Mouse (Mus musculus) layer of hippocampus, adult 2 months (tissue): ENCODE measurements around the gene Schip1. TPM values are rescaled to one million over a fixed set of nuclear protein-coding genes. Genes with fewer than 3 reads are reported as not detected.

Experiments used
- DNase-seq, 2 experiments: peaks; one replicate each; pipeline ENCODE4 v3.0.0; 2022; ENCODE audit warnings: low spot score in 2 of 2
- H3K27ac ChIP-seq: fragments of 200-600 bp; 2 replicates; pipeline ENCODE4 v1.8.1; 2022
- H3K4me3 ChIP-seq: fragments of 200-600 bp; 2 replicates; pipeline ENCODE4 v1.8.1; 2022; ENCODE audit warnings: mild to moderate bottlenecking
- CTCF ChIP-seq: fragments of 200-600 bp; conservative IDR thresholded peaks from 2 replicates; pipeline ENCODE4 v1.8.1; 2022; ENCODE audit warnings: antibody characterized with exemption, mild to moderate bottlenecking, moderate library complexity
- long read RNA-seq, 2 experiments: library from polyadenylated mRNA; stranded (forward); transcript quantifications; one replicate each; pipeline ENCODE4 v2.0.0; 2021; ENCODE audit warnings: borderline mapping rate in 2 of 2
- total RNA-seq, 2 experiments: library from RNA; stranded (reverse); gene quantifications; 2 replicates each; pipeline ENCODE4 v1.2.3; 2021

The Schip1 gene
- 100 to 1,000 TPM; 276 to 283 TPM for total RNA-seq
- long read RNA-seq, experiment 1, transcript Schip1-203 (7 exons, 1,730 nt) = major isoform, 166 of 186 reads
- long read RNA-seq, experiment 1, transcript Schip1-206 (8 exons, 2,156 nt) = minor isoform, 10 of 186 reads
- long read RNA-seq, experiment 1, partial matches to known transcripts = 4 of 186 reads
- long read RNA-seq, experiment 1, other reads (novel, unspliced or antisense) = 5 of 186 reads
- long read RNA-seq, experiment 2, transcript Schip1-206 (8 exons, 2,156 nt) = minor isoform, 10 of 287 reads
- long read RNA-seq, experiment 2, transcript Schip1-203 (7 exons, 1,730 nt) = major isoform, 268 of 287 reads
- long read RNA-seq, experiment 2, partial matches to known transcripts = 0 of 287 reads
- long read RNA-seq, experiment 2, other reads (novel, unspliced or antisense) = 8 of 287 reads

DNA sequence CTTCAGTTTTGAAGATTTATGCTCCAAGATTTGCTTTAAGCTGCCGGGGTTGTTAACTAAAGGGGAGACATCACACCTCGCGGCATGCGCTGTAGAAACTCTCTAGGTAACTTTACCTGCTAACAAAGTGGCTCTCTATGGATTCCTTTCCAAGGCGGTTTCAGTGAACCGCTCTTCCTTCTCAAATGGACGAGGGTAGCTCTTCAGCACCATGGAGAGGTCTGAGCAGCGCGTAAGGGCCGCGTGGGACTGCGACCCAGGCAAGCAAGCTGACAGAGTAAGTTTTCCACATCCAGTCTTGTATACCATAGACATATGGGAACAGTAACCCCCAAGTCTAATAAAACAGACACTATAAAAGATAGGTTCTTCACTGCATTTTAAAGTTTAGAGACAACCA is at the start of gene Schip1:
Schip1 (plus strand) TSS at position 72 of the 400 bp plus-strand sequence.
- no peak for DNase-seq

DNA sequence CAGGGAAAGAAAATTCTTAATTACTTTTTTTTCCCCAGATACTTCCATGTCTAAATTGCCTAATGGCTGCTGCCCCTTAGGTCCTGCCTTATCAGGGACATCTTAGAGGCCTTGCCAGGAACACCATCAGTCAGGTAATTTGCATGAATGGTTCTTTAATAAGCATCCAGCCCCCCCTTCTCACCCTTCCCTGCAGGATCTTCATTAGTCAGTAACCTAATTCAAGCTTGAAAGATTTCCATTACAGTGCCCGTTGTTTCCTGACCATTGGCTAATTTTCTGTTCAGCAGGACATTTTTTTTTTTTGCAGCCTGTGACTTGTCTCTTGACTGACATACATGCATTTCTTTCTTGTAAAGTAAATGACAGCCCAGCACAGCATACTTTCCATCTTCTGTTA is 48.8 kb upstream of the Schip1 start:
- TF ChIP-seq CTCF = no peak
- no peak for DNase-seq
- Histone ChIP-seq H3K27ac (no peak overlapping the region), H3K4me3 (no peak overlapping the region)

More for the DNA sequence above, at the start of gene Schip1:
- no peak for TF ChIP-seq CTCF
- Histone ChIP-seq H3K4me3 (peak within 1 kb of the TSS; percentile 1; the same call in 1 of the 2 replicates), H3K27ac (peak within 1 kb of the TSS; percentile 25)

DNA sequence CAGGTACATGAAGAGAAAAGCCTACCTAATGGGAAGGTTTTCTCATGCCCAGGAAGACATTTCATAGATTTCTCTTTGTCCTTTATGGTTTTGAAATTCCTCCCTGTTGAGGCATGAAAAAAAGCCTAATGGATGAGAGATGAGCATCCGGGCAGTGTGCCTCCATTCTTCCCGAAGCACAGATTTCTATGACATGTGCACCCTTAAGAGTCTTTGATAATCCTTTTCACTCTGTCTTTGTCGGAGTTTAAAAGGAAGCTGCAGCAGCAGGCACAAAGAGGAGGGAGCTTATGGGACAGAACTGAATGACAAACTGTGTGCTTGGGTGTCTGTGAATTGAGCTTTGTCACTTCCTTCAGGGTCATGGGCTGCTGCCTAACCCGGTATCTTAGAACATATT is 45.2 kb upstream of the Schip1 start:
- Histone ChIP-seq H3K4me3 (no peak overlapping the region), H3K27ac (no peak overlapping the region)
- no peak for TF ChIP-seq CTCF
- no peak for DNase-seq

DNA sequence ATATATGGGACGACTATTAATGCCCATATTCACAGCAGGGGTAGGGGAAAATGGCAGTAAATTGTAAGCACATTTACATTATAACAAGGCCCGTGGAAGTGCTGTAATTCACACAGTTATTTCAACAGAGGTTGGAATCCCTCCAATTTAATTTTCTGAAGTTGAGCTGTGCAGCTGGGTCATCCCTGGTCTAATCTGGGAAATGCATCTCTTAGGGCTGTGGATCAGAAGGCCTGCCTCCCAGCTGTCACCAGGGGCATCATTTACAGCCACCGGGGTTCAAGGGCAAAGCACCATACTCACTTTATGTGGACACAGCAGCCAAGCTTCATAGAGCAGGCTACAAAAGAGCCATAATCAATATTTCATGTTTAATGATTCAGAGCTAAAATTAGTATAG is 28.5 kb upstream of the Schip1 start:
- Histone ChIP-seq H3K27ac (no peak overlapping the region), H3K4me3 (no peak overlapping the region)
- DNase-seq = no peak
- TF ChIP-seq CTCF = no peak

GRCm38 (mm10) chr3:68042951-68043350 is 21.7 kb upstream of the Schip1 start:
- TF ChIP-seq CTCF = no peak
- no peak for DNase-seq

DNA sequence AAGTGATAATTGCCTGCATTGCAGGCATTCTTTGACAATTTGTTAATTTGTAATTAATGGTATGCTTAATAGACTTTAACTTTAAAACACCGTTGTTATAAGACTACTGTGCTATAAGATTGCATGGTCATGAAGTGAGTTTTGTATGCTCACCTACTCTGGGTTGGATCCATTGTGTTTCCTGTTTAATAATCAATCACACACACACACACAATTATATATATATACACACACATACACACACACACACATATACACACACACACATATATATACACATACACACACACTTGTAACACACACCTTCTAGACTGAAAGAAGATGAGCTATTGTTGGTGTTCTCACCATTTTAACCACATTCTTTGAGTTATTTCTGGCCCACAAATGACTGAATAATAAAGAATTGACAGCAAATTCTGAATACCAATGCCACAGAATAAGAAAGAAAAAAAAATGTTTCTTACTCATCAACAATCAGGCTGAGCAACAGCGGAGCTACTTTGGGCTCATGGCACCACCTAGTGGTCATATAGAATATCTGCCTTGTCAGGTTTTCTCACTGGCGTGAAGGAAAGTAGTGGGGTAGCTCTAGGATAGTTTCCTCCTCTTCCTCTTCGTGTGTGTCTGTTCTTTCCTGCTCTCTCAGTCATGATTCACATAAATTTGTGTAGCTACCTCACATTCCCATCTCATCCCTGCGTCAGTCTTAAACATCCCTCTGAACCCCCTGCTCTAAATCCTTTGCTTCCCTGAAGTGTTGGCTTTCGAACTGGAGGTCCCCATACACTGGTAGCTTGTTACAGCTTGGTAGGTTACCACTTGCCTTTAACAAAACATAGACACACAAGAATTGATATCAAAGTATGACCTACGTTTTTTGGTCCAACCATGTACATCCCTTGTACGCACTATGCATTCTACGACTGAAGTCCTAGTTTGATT is 18.9 kb upstream of the Schip1 start:
- TF ChIP-seq CTCF = peak; percentile 94
- DNase-seq = peak; percentile 64 to 75
- no peak overlapping the region for H3K4me3 ChIP-seq

More at GRCm38 (mm10) chr3:68042951-68043350, 21.7 kb upstream of the Schip1 start:
- Histone ChIP-seq H3K4me3 (no peak overlapping the region), H3K27ac (no peak overlapping the region)

DNA sequence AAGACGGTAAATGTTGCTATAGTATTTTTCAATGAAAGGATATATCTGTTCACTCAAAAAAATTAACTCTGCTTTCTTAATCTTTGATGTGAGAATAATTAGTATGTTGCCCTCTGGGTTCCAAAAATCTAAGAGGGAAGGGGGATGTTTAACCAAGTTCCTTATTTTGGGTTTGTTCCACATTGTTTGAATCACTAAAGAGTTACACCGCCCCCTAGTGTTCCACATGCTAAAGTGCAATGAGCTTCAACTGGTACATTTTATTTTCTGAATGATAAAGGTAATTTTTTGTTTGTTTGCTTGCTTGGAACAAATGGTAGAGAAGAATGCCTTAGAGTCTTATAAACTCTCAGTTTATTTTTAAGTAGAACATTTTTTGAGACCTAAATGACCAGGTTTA is 11.1 kb upstream of the Schip1 start:
- no peak overlapping the region for H3K4me3 ChIP-seq
- TF ChIP-seq CTCF = peak; percentile 95
- no peak overlapping the region for H3K27ac ChIP-seq
- DNase-seq = peak in 1 of 2 experiments; percentile 44

More for the DNA sequence above, 18.9 kb upstream of the Schip1 start:
- H3K27ac ChIP-seq = no peak overlapping the region

GRCm38 (mm10) chr3:68055071-68055470 is 9.5 kb upstream of the Schip1 start:
- peak overlapping the region; percentile 46 for H3K4me3 ChIP-seq

GRCm38 (mm10) chr3:68056373-68057275 is 8.0 kb upstream of the Schip1 start:
- TF ChIP-seq CTCF = peak; percentile 96
- Histone ChIP-seq H3K27ac (peak overlapping the region; percentile 3; the same call in 1 of the 2 replicates), H3K4me3 (peak overlapping the region; percentile 53)
- DNase-seq = peak; percentile 60 to 84

More at GRCm38 (mm10) chr3:68055071-68055470, 9.5 kb upstream of the Schip1 start:
- peak overlapping the region; percentile 70 for H3K27ac ChIP-seq
- no peak for TF ChIP-seq CTCF
- DNase-seq = no peak

DNA sequence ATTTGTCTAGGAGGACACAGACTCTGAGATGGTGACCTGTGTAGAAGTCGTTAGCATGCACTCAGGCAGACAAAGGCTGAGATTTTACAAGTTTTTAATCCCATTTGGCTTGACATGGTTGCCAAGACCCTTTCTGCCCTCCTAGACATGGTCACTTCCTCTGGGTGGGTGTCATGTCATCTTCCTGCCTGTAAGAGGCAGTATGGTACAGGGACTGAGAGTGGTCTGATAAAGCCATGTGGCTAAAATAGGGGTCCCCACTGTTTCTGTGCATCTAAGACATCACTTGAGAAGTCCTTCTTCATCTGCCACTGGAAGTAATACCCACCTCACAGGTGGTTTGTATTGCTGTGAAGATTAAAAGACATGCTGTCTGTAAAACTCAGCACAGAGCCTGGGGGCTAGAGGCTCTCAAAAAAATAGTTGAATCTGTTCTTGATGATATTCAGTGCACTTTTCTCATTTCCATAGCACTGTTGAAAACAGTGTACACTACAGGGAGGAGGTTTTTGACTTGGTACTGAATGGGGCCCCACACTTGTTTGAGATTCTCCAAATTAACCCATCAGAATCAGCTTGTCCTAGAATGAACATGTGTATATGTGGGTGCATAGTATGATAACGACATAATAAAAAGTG is 5.3 kb upstream of the Schip1 start:
- TF ChIP-seq CTCF = peak; percentile 95
- no peak overlapping the region for H3K27ac ChIP-seq
- peak in 1 of 2 experiments; percentile 46 for DNase-seq
- H3K4me3 ChIP-seq = no peak overlapping the region
